Mouse (Mus musculus) liver, postnatal 0 days (tissue): ENCODE measurements at regions not wholly inside any gene's neighbourhood (a gene's known extent, or its start where the extent isn't known, plus 50 kb on each side); places are given as distances from the start of the nearest gene placed in this dataset.

Source experiments
- CTCF ChIP-seq: sonication (generic); IDR thresholded peaks from 2 replicates; pipeline ENCODE4 v1.5.1; 2016; ENCODE audit warnings: antibody characterized with exemption, low read depth
- EP300 ChIP-seq: IDR thresholded peaks from 2 replicates; pipeline ENCODE4 v1.6.1; 2016; ENCODE audit warnings: antibody characterized with exemption, low read depth, mild to moderate bottlenecking

DNA sequence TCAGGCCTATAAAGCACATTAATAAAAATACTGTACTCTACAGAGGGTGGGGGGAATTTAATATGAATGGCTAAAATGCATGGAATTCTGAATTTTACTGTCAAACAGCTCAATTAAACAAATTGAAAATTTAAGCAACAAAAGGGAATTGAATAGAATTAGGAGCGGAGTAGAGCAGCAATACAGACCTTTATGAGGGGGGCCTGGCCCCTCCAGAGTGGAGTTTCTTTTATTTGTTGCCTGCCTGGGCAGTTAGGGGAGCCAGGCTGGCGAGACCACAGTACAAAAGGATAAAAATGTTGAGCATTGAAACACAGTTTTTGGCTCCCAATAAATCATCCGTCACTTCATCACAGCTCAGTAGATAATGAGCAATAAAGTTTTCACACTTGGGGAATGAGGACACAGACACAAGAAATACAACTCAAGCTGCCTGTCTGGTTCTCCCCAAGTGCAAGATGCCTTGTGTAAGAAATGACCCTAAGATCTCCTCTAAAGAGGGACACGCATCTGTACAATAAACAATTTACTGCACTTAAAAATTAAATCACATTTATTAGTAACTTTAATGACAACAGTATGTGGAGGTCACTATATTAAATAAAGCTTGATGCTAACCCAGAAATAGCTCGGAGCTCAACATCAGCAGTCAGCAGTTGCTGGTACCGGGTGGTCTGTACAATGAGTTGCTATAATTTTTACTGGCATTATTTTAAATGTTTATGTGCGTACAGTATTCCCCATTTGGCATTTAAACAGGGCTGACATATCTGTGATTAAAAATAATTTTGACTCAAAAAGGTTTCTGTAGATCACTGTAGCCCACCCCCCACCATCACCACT, 286.9 kb upstream of the Mgmt start:
- TF ChIP-seq EP300 (no peak), CTCF (no peak)
